Mouse (Mus musculus): Measurements from ENCODE around the gene Olfr889.

GRCm38 (mm10) chr9:38114898-38115297 is at the start of gene Olfr889:
- TF ChIP-seq CTCF (conservative IDR thresholded peaks at IDR 0.05; ENCODE audit: low read length) = no peak
- no peak for TF ChIP-seq POU5F1 (IDR thresholded peaks at IDR 0.05; ENCODE audit: borderline replicate concordance, low read length)
- TF ChIP-seq NANOG (IDR thresholded peaks at IDR 0.05; ENCODE audit: borderline replicate concordance, low read length) = no peak

Data from E14TG2a.4 (cell line).